Mouse (Mus musculus): Measurements from ENCODE around the gene Rhpn2.

GRCm38 (mm10) chr7:35365161-35365910 lies 31.4 kb downstream of the Rhpn2 start:
- TF ChIP-seq CTCF (conservative IDR thresholded peaks at IDR 0.05; ENCODE audit: low read length) (no peak), NANOG (IDR thresholded peaks at IDR 0.05; ENCODE audit: borderline replicate concordance, low read length) (no peak), POU5F1 (IDR thresholded peaks at IDR 0.05; ENCODE audit: borderline replicate concordance, low read length) (no peak)

All from E14TG2a.4 (cell line).